Mouse (Mus musculus): Measurements from ENCODE around the gene Pygb. TPM values are rescaled to one million over a fixed set of nuclear protein-coding genes. Genes with fewer than 3 reads are reported as not detected.

The Pygb gene
- polyA plus RNA-seq, 1 experiment = 23.8 TPM

- H3K79me2 ChIP-seq (ENCODE audit: control insufficient read depth, insufficient read depth) = no peaks in the 10 kb centered on the region
- H3ac ChIP-seq (ENCODE audit: control insufficient read depth, insufficient read length) = no peak overlapping the region
- no peaks in the 10 kb centered on the region for H3K27me3 ChIP-seq (ENCODE audit: control insufficient read depth, insufficient read depth, insufficient read length)
- H3K4me2 ChIP-seq (ENCODE audit: low read depth) = no peak overlapping the region
- H3K4me3 ChIP-seq = no peak overlapping the region
- no peaks in the 10 kb centered on the region for H3K36me3 ChIP-seq (ENCODE audit: control insufficient read depth, insufficient read depth)
- TF ChIP-seq USF1 (IDR thresholded peaks at IDR 0.05; ENCODE audit: low read depth) (no peak), SRF (IDR thresholded peaks at IDR 0.05; ENCODE audit: control insufficient read depth, insufficient read length, low read depth) (no peak), MAX (IDR thresholded peaks at IDR 0.05; ENCODE audit: low read depth) (no peak), TCF12 (IDR thresholded peaks at IDR 0.05; ENCODE audit: insufficient read depth, poor library complexity, severe bottlenecking) (no peak), REST (IDR thresholded peaks at IDR 0.05; ENCODE audit: insufficient read depth, insufficient read length) (no peak), E2F4 (IDR thresholded peaks at IDR 0.05; ENCODE audit: insufficient read depth) (no peak), MYOD1 (IDR thresholded peaks at IDR 0.05; ENCODE audit: control insufficient read depth in 1 of 3, insufficient read length in 2 of 3, low read depth in 2 of 3) (no peak), MYOG (IDR thresholded peaks at IDR 0.05; ENCODE audit: control insufficient read depth in 1 of 3, insufficient read depth in 1 of 3, insufficient read length in 2 of 3, low read depth in 2 of 3) (no peak), POLR2AphosphoS2 (IDR thresholded peaks at IDR 0.05; ENCODE audit: insufficient read length, low read depth) (no peak), CEBPB (IDR thresholded peaks at IDR 0.05; ENCODE audit: insufficient read depth, poor library complexity, severe bottlenecking) (no peak), TCF3 (IDR thresholded peaks at IDR 0.05; ENCODE audit: insufficient read length, low read depth) (no peak), POLR2A (IDR thresholded peaks at IDR 0.05; ENCODE audit: insufficient read length, low read depth) (no peak)
Observed at GRCm38 (mm10) chr2:150788768-150789550, 2.4 kb downstream of the Pygb start.

GRCm38 (mm10) chr2:150793320-150793719, 6.8 kb downstream of the Pygb start:
- Histone ChIP-seq H3ac (ENCODE audit: control insufficient read depth, insufficient read length) (no peak overlapping the region), H3K27me3 (ENCODE audit: control insufficient read depth, insufficient read depth, insufficient read length) (no peaks in the 10 kb centered on the region), H3K4me3 (no peak overlapping the region), H3K4me2 (ENCODE audit: low read depth) (no peak overlapping the region), H3K79me2 (ENCODE audit: control insufficient read depth, insufficient read depth) (no peaks in the 10 kb centered on the region), H3K36me3 (ENCODE audit: control insufficient read depth, insufficient read depth) (peaks cover 8% of the 10 kb centered on the region)
- no peak for TF ChIP-seq MYOG (IDR thresholded peaks at IDR 0.05; ENCODE audit: control insufficient read depth in 1 of 3, insufficient read depth in 1 of 3, insufficient read length in 2 of 3, low read depth in 2 of 3)
- TF ChIP-seq POLR2AphosphoS2 (IDR thresholded peaks at IDR 0.05; ENCODE audit: insufficient read length, low read depth) = no peak
- no peak for TF ChIP-seq MYOD1 (IDR thresholded peaks at IDR 0.05; ENCODE audit: control insufficient read depth in 1 of 3, insufficient read length in 2 of 3, low read depth in 2 of 3)
- no peak for TF ChIP-seq E2F4 (IDR thresholded peaks at IDR 0.05; ENCODE audit: insufficient read depth)
- no peak for TF ChIP-seq SRF (IDR thresholded peaks at IDR 0.05; ENCODE audit: control insufficient read depth, insufficient read length, low read depth)
- TF ChIP-seq TCF3 (IDR thresholded peaks at IDR 0.05; ENCODE audit: insufficient read length, low read depth) = no peak
- TF ChIP-seq CEBPB (IDR thresholded peaks at IDR 0.05; ENCODE audit: insufficient read depth, poor library complexity, severe bottlenecking) = no peak
- no peak for TF ChIP-seq REST (IDR thresholded peaks at IDR 0.05; ENCODE audit: insufficient read depth, insufficient read length)
- no peak for TF ChIP-seq MAX (IDR thresholded peaks at IDR 0.05; ENCODE audit: low read depth)
- TF ChIP-seq USF1 (IDR thresholded peaks at IDR 0.05; ENCODE audit: low read depth) = no peak

GRCm38 (mm10) chr2:150798084-150798483, 11.5 kb downstream of the Pygb start:
- TF ChIP-seq E2F4 (IDR thresholded peaks at IDR 0.05; ENCODE audit: insufficient read depth) (no peak), TCF12 (IDR thresholded peaks at IDR 0.05; ENCODE audit: insufficient read depth, poor library complexity, severe bottlenecking) (no peak), POLR2AphosphoS2 (IDR thresholded peaks at IDR 0.05; ENCODE audit: insufficient read length, low read depth) (no peak), USF1 (IDR thresholded peaks at IDR 0.05; ENCODE audit: low read depth) (no peak), MAX (IDR thresholded peaks at IDR 0.05; ENCODE audit: low read depth) (no peak), TCF3 (IDR thresholded peaks at IDR 0.05; ENCODE audit: insufficient read length, low read depth) (no peak), REST (IDR thresholded peaks at IDR 0.05; ENCODE audit: insufficient read depth, insufficient read length) (no peak), CEBPB (IDR thresholded peaks at IDR 0.05; ENCODE audit: insufficient read depth, poor library complexity, severe bottlenecking) (no peak), MYOD1 (IDR thresholded peaks at IDR 0.05; ENCODE audit: control insufficient read depth in 1 of 3, insufficient read length in 2 of 3, low read depth in 2 of 3) (no peak), POLR2A (IDR thresholded peaks at IDR 0.05; ENCODE audit: insufficient read length, low read depth) (no peak)
- no peak overlapping the region for H3ac ChIP-seq (ENCODE audit: control insufficient read depth, insufficient read length)
- H3K4me3 ChIP-seq = no peak overlapping the region
- no peaks in the 10 kb centered on the region for H3K27me3 ChIP-seq (ENCODE audit: control insufficient read depth, insufficient read depth, insufficient read length)
- H3K4me2 ChIP-seq (ENCODE audit: low read depth) = no peak overlapping the region
- no peaks in the 10 kb centered on the region for H3K79me2 ChIP-seq (ENCODE audit: control insufficient read depth, insufficient read depth)
- H3K36me3 ChIP-seq (ENCODE audit: control insufficient read depth, insufficient read depth) = peaks cover 12% of the 10 kb centered on the region

- H3K36me3 ChIP-seq (ENCODE audit: control insufficient read depth, insufficient read depth) = peaks cover 7% of the 10 kb centered on the region
Observed at GRCm38 (mm10) chr2:150800616-150801015, 14.1 kb downstream of the Pygb start.

More at GRCm38 (mm10) chr2:150800616-150801015, 14.1 kb downstream of the Pygb start:
- no peak overlapping the region for H3K4me2 ChIP-seq (ENCODE audit: low read depth)
- no peak overlapping the region for H3ac ChIP-seq (ENCODE audit: control insufficient read depth, insufficient read length)
- no peaks in the 10 kb centered on the region for H3K79me2 ChIP-seq (ENCODE audit: control insufficient read depth, insufficient read depth)
- no peaks in the 10 kb centered on the region for H3K27me3 ChIP-seq (ENCODE audit: control insufficient read depth, insufficient read depth, insufficient read length)
- TF ChIP-seq REST (IDR thresholded peaks at IDR 0.05; ENCODE audit: insufficient read depth, insufficient read length) (no peak), SRF (IDR thresholded peaks at IDR 0.05; ENCODE audit: control insufficient read depth, insufficient read length, low read depth) (no peak), MYOG (IDR thresholded peaks at IDR 0.05; ENCODE audit: control insufficient read depth in 1 of 3, insufficient read depth in 1 of 3, insufficient read length in 2 of 3, low read depth in 2 of 3) (no peak), MAX (IDR thresholded peaks at IDR 0.05; ENCODE audit: low read depth) (no peak)
- no peak overlapping the region for H3K4me3 ChIP-seq

All from myocyte (in vitro differentiated cells).